Mouse (Mus musculus) colon, adult 2 months (tissue): ENCODE data around the gene Vmn2r66. TPM values are rescaled to one million over a fixed set of nuclear protein-coding genes. Genes with fewer than 3 reads are reported as not detected.

ENCODE experiments used
- polyA plus RNA-seq: library from polyadenylated mRNA; depleted of rRNA; stranded (reverse); fragments of >200 nt; gene quantifications from 2 replicates; pipeline ENCODE4 v1.2.3, GENCODE M21; 2012; rRNA removed

Gene Vmn2r66
- not detected in 2 replicates for polyA plus RNA-seq

GRCm38 (mm10) chr7:85012168-85012567 is at the start of gene Vmn2r66:
TSS of gene Vmn2r66 (minus strand) at chr7:85012268.

GRCm38 (mm10) chr7:84964015-84964414 is 48.1 kb downstream of the Vmn2r66 start, which contains the start of gene Vmn2r65:
TSS of gene Vmn2r65 (minus strand) at chr7:84964115.

Other genes with a start within 250 kb of the Vmn2r66 start
- not detected in 2 replicates for gene Olfr291, start 158.7 kb downstream of the Vmn2r66 start, polyA plus RNA-seq
- gene Vmn2r65, start 48.2 kb downstream of the Vmn2r66 start, polyA plus RNA-seq, result not detected in 2 replicates
- not detected in 2 replicates for gene Vmn2r67, start 143.7 kb upstream of the Vmn2r66 start, polyA plus RNA-seq
- not detected in 2 replicates for gene Vmn2r68, start 225.5 kb upstream of the Vmn2r66 start, polyA plus RNA-seq